Mouse (Mus musculus) lung, adult 2 months (tissue): ENCODE data around the gene Ccdc62.

Source experiments
- CTCF ChIP-seq: fragments of 200-500 bp; IDR thresholded peaks from 2 replicates; pipeline ENCODE4 v1.5.1; 2011; ENCODE audit warnings: mild to moderate bottlenecking, low read length, control low read depth; ENCODE audit not compliant: insufficient read depth
- POLR2A ChIP-seq: fragments of 200-500 bp; IDR thresholded peaks from 2 replicates; pipeline ENCODE4 v1.6.1; 2011; ENCODE audit warnings: low read depth, mild to moderate bottlenecking, control low read depth, low read length, borderline replicate concordance; ENCODE audit errors: extremely low read depth

- TF ChIP-seq CTCF (no peak), POLR2A (no peak)
Observed at GRCm38 (mm10) chr5:123980521-123981249, 50.2 kb downstream of the Ccdc62 start.
